ENCODE assay signal across 15 mouse cellular contexts in genomic region chr9:13535803-13536202, GRCm38 (mm10).
DNase-seq lines count a peak whose midpoint lies in the region; ATAC-seq lines count a peak whose summit lies in the region.
"Had no signal": no experiment of that assay in that cellular context is flagged by ENCODE, and none has a peak within 500 bp of the region (broad histone marks: within the 10 kb centered on the region; RNA-seq: fewer than 3 reads in every experiment).

No protein-coding gene starts in this region.

- H3K4me3 ChIP-seq in heart, embryonic 15.5 days: no peak overlapping the region
- H3K4me3 ChIP-seq in embryonic facial prominence, embryonic 10.5 days: no peak overlapping the region
- H3K4me3 ChIP-seq in limb, embryonic 10.5 days: no peak overlapping the region
- H3K4me3 ChIP-seq: hindbrain, embryonic 15.5 days; myocyte had no signal

- DNase-seq in heart, adult 8-10 months (ENCODE audit: low spot score): no peak
- DNase-seq in Muller cell, postnatal 12 days (ENCODE audit: inconsistent ontology term): peak; percentile 64
- DNase-seq in embryonic facial prominence, embryonic 10.5 days (ENCODE audit: low spot score): peak; percentile 30
- DNase-seq in limb, embryonic 10.5 days (ENCODE audit: low spot score): no peak
- DNase-seq in urinary bladder, postnatal 14 days (ENCODE audit: low spot score): no peak
- no peak for DNase-seq in urinary bladder, postnatal 4 days (ENCODE audit: low spot score in 2 of 2)
- DNase-seq: cerebellum, postnatal 36 days; kidney, postnatal 10 days; left cerebral cortex, postnatal 4 days; liver, postnatal 0 days; thymus, postnatal 14 days had no signal

- H3K9me3 ChIP-seq in heart, embryonic 15.5 days (replicated peaks): 0 out of 2 replicates have a peak, but pooled peaks cover 3% of the 10 kb centered on the region
- peaks cover 7% of the 10 kb centered on the region; the same call in 1 of the 2 replicates for H3K9me3 ChIP-seq in embryonic facial prominence, embryonic 10.5 days
- H3K9me3 ChIP-seq in limb, embryonic 10.5 days (replicated peaks): 0 out of 2 replicates have a peak, but pooled peaks cover 2% of the 10 kb centered on the region
- H3K9me3 ChIP-seq: hindbrain, embryonic 15.5 days had no signal

- H3K9ac ChIP-seq in heart, embryonic 15.5 days: no peak overlapping the region
- H3K9ac ChIP-seq: hindbrain, embryonic 15.5 days; liver, postnatal 0 days had no signal

- no peak overlapping the region for H3K4me2 ChIP-seq in heart, embryonic 15.5 days
- H3K4me2 ChIP-seq: hindbrain, embryonic 15.5 days had no signal

- 45% methylated on average over 5 of the region's 5 CpGs for WGBS in heart, embryonic 15.5 days
- WGBS in embryonic facial prominence, embryonic 10.5 days: 27% methylated on average over 5 of the region's 5 CpGs
- 42% methylated on average over 5 of the region's 5 CpGs for WGBS in limb, embryonic 10.5 days

- no peaks in the 10 kb centered on the region for H3K27me3 ChIP-seq in heart, embryonic 15.5 days
- no peaks in the 10 kb centered on the region for H3K27me3 ChIP-seq in embryonic facial prominence, embryonic 10.5 days (replicated peaks; ENCODE audit: low read depth, poor library complexity, severe bottlenecking)
- no peaks in the 10 kb centered on the region for H3K27me3 ChIP-seq in limb, embryonic 10.5 days (ENCODE audit: low read depth, poor library complexity, severe bottlenecking)
- H3K27me3 ChIP-seq: hindbrain, embryonic 15.5 days had no signal

- ATAC-seq in heart, embryonic 15.5 days (replicated peaks; ENCODE audit: insufficient number of reproducible peaks, insufficient read depth, low FRiP score, low read depth): no peak

- H3K27ac ChIP-seq in heart, embryonic 15.5 days: peak overlapping the region; percentile 61; the same call in 1 of the 2 replicates
- peak overlapping the region; percentile 63; the same call in 1 of the 2 replicates for H3K27ac ChIP-seq in embryonic facial prominence, embryonic 10.5 days (replicated peaks)
- peak overlapping the region; percentile 79 for H3K27ac ChIP-seq in limb, embryonic 10.5 days
- H3K27ac ChIP-seq: hindbrain, embryonic 15.5 days; macrophage had no signal

- H3K36me3 ChIP-seq in heart, embryonic 15.5 days: no peaks in the 10 kb centered on the region
- peaks cover 3% of the 10 kb centered on the region; the same call in 1 of the 2 replicates for H3K36me3 ChIP-seq in embryonic facial prominence, embryonic 10.5 days (replicated peaks)
- 0 out of 2 replicates have a peak, but pooled peaks cover 2% of the 10 kb centered on the region for H3K36me3 ChIP-seq in limb, embryonic 10.5 days
- H3K36me3 ChIP-seq: hindbrain, embryonic 15.5 days had no signal

- H3K4me1 ChIP-seq in heart, embryonic 15.5 days (replicated peaks): peaks cover 21% of the 10 kb centered on the region
- H3K4me1 ChIP-seq in embryonic facial prominence, embryonic 10.5 days: peaks cover 69% of the 10 kb centered on the region
- peaks cover 65% of the 10 kb centered on the region for H3K4me1 ChIP-seq in limb, embryonic 10.5 days

Comparison
In these comparisons a context has a peak if more than half of its experiments do, and no peak if none do; other contexts are left out.
1. DNase-seq: peak in Muller cell, postnatal 12 days (single experiment) and embryonic facial prominence, embryonic 10.5 days (single experiment); none in heart, adult 8-10 months (single experiment), limb, embryonic 10.5 days (single experiment), urinary bladder, postnatal 14 days (single experiment) and urinary bladder, postnatal 4 days (0 of 2).
2. Peak in every context shown above with its lines, with median percentiles within 50 percentile points of each other: H3K27ac ChIP-seq.